Mouse (Mus musculus): Measurements from ENCODE around the gene Tmem131l. TPM values are rescaled to one million over a fixed set of nuclear protein-coding genes. Genes with fewer than 3 reads are reported as not detected.
"Not testable (repeated sequence)": the region's sequence is repeated elsewhere in the genome, so short reads cannot be mapped to it uniquely, and the experiment has no call there.

Gene Tmem131l
- total RNA-seq, 2 experiments from 2014 or later, result 59.8 to 60.5 TPM

DNA sequence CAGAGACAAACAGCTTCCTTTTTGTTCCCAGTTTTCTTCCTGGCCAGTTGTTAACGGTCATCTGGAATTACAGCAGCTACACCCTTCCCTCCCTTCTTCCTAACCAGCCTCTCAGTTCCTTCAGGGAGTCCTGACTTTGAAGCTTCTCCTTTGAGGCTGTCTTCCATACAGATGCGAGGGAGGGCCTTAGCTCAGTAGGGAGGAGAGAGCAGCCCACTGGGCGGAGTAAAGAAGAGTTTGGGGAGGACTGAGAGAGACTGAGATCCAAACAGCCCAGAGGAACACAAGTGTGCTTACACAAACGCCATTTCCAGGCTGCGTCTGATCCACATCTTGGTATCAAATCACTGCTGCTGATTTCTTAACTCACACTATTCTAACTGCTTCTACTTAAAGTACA is 101.1 kb downstream of the Tmem131l start:
- peak in 1 of 2 experiments; percentile 27 for DNase-seq (ENCODE audit: low spot score in 2 of 2)

DNA sequence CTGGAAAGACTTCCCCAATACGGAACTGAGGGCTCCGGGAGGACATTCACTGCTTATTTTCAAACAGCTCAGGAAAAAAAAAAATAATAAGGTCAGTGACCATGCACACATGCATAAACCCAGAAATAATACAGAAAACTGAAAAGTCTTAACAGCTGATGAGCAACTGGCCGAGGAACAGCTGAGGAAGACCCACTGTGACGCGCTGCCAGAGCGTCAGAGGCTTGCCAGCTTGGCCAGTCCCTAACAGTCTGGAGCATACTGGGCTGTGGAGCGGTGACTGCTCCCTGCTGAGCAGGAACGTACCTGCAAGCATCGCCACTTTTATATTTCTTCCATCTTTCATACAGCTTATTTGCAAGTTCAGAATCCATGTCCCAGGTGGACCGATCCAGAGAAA is 105.5 kb downstream of the Tmem131l start:
- peak in 1 of 2 experiments; percentile 37 for DNase-seq (ENCODE audit: low spot score in 2 of 2)

DNA sequence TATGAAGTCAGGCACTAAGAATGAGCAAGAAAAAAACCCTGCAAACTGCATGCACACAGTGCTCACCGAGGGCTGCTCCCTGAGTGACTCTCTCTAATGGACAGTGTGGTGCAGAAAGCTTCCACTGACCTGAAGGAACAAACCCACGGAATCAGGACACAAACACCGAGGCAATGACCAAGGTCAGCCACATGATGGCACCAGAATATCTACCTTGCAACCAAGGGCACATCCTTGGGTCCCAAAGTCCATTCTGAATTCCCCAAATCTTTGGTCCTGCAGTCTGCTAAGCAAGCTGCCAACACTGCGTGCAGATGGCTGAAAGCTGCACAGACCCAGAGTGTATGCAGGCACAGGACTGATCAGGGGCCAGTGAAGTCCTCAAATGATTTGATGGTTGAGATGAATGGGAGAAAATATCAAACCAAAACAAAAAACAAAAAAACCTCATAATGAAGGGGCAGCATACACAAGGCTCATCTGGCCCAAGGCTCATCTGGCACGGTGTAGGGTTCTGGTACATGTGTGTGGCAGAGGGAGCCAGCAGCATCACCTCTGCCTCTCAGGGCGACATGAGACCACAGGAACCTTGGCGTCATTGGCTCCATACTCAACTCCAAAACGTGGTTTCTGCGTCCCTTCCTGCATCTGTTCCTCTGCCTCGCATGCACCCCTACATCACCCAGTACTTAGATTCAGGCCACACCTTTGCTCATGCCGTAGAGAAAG is 124.0 kb downstream of the Tmem131l start:
- peak in 1 of 2 experiments; percentile 44 for DNase-seq (ENCODE audit: low spot score in 2 of 2)

DNA sequence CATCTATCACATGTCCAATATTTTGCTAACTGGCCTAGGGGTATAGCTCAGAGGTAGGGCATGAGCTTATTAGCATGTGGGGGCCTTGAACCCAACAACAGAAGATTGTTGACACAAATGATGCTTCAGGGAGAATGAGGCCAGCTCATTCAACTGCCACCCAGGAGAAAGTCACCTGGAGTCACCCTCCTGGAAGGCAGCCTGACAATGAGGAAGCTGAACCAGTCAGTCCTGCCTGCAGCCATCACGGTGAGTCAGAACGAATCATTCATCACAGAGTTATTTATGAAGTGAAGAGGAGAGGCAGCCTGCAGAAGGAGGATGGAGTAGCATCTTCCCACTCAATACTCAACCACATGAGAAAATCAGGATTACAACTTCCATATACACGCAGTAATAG is 124.9 kb downstream of the Tmem131l start:
- DNase-seq (ENCODE audit: low spot score in 2 of 2), result no peak

DNA sequence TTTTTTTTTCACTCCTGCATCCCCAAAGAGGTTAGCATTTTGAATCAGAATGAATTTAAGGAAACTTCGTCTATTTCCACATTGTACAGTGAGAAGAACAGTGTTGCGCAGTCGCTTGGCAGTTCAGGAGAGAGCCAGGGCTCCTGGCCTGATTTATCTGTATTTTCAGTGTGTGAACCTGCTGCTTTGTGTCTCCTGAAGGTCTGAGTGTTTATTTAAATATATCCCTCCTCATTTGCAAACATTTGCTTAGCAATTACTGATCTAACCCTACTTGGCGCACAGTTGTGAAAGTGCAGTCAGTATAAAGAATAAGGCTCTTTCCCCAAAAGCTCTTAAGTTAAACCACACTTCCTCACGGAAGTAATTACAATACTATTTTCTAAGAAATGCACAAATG is 129.3 kb downstream of the Tmem131l start:
- DNase-seq (ENCODE audit: low spot score in 2 of 2), result no peak

DNA sequence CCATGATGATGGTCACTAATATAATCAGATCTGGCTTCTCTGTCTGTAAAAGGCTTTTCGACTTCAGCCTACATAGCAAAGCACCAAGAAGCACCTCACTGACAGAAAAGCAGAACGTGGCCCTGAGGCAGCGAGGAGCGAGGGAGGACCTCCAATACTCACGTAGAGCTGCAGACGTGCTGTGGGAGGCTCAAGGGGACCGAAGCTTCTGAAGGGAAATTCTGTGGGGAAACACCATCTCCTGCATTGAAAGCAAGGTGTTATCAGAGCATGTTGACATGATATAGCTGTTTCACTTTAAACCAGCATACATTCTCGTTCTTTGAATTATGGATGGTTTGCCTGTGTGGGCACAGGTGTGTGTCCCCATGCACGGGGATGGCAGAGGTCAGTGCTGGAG is 133.8 kb downstream of the Tmem131l start:
- no peak for DNase-seq (ENCODE audit: low spot score in 2 of 2)

DNA sequence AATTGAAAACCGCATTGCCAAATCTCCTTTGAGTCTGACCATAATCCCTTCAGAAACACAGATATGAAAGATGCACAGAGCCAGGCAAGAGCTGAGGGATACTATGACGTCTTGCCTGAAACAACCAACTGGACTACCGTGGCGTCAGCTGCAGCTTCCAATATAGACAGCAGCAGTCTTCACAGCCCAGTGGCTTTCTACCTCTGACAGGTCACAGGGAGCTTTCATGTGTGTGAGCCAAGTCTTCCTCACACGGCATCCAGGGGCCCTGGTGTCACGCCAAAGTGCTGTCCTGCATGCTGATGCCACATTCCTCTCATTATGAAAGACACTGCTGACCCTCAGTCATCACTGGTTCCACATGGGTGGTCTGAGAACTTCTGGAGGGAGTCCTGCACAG is 134.8 kb downstream of the Tmem131l start:
- no peak for DNase-seq (ENCODE audit: low spot score in 2 of 2)

DNA sequence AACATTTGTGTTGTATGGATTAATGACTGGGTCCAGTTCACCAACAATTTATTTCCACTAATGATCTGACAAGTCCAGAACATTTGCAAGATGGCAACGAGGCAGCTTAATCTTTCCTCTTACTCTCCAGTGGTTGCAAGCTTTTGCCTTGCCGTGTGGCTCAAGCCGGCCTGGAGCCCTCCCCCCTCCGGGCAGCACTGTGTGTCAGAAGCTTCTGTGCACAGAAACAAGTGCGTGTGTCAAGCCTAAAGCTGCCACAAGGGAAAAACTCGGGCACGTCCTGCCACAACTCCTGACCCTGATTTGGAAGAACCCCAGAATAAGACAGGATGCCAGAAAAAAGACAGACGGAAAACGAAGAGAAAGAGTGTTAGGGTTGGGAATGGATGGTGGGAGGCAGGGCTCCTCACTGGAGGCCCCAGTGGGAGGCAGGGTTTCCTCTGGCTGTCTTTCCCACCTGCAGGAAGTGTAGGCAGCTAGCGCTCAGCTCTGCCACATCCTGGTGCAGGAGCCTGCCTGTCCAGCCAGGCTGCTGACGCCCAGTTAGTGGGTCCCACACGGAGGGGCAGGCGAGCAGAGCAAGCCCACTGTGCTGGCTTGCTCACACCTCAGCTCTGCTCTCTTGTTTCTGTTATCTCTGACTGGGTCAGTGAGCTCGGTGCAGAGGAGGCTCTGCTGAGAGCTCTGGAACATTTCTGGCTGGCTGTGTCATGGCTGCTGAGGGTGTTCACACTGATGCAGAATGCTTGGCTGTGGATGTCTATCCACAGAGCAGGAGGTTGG is 135.6 kb downstream of the Tmem131l start:
- DNase-seq (ENCODE audit: low spot score in 2 of 2), result no peak

DNA sequence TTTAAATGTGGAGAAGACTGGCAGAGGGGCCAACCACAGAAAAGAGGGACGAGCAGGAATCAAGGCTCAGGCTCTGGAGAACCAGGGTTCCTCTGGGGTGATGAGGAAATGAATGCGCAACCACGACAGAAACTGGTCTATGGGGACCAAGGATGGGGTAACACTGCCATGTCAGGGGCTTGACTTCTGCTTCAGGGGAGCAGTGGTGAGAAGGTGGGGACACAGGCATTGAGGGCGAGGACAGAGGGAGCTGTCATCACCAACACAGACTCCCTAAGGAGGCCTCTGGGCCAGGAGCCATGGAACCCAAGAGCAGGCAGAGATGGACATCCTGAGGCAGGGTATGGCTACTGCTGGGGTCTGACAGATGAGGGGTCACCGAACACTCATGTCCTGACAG is 137.0 kb downstream of the Tmem131l start:
- DNase-seq (ENCODE audit: low spot score in 2 of 2), result no peak

DNA sequence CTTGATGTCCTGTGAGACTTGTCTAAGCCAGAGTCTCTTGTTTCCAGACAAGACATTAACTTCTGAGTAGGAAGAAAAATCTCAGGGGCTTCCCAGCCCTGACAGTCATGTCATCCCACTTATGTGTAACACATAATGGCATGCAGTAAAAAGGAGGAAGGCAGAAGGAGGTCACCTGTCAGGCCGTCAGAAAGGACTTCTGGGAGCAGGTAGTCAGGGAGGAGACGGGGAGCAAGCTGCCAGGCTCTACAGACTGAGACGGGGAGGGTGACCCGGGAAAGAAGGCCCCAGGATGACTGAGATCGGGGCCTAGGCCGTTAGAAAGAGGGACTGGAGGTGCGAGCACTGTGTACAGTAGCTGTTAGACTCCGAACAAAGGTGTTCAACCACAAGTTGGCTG is 137.5 kb downstream of the Tmem131l start:
- no peak for DNase-seq (ENCODE audit: low spot score in 2 of 2)

DNA sequence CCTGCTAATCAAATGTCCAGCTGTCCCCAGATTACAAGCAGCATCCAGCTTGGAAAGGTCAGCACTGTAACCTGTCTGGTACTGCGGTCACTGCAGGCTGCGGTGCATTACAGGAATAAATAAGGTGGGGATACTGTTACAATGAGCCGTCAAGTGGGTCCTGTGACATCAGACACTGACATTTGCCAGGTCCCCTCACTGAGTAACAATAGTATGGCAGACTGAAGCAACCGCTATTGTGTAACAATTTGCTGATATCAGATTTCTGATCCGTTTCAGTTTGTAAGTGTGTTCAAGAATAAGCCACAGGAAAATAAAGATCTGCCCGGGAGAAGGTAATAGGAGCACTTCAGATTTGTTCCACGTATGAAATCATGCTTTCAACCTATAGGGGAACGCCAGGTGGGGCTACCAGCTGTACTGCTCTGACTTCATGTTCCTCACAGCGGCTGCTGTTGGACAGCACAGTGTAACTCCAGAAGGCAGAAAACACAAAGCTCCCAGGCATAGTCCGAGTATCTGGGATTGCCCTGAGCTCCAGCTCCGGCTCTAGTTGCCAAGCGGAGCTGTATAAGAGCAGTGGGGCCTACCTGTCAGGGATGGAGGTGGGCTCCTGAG is 139.1 kb downstream of the Tmem131l start:
- no peak for DNase-seq (ENCODE audit: low spot score in 2 of 2)

DNA sequence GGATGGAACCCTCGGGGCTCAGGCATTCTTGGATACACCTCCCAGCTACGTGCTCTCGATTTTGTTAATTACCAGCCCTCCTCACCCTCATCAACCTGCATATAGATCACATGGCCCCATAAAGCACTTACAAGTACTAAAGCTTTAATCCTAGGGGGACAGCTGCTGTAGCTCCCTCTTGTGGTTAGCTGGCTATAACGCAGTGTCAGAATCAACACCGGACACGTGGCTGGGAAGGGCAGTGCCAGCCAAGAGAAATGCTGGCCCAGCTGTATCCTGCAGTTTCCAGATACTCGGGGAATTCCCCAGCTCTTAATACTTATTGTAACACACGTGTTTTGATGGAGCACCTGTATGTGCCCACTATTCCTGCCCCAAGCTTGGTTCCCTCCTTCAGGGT is 140.4 kb downstream of the Tmem131l start:
- peak; percentile 44 to 60 for DNase-seq (ENCODE audit: low spot score in 2 of 2)

DNA sequence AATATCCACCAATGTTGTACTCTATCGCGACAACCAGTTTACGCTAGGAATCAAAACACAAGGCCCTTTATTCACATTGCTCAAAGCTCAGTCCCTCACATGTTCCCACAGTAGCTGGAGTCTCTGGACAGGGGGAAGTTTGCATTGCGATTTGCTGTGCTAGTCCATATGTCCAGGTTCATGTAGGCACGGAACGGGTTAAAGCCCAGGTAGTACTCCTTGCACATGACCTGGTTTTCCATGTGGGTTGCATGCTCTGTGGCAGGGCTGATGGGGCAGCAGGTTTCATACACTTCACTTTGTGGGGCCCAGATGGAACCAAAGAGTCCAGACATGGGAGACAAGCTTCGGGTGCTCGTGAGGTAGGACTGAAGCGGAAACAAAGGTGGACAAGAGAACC is 141.7 kb downstream of the Tmem131l start:
- DNase-seq (ENCODE audit: low spot score in 2 of 2), result no peak

DNA sequence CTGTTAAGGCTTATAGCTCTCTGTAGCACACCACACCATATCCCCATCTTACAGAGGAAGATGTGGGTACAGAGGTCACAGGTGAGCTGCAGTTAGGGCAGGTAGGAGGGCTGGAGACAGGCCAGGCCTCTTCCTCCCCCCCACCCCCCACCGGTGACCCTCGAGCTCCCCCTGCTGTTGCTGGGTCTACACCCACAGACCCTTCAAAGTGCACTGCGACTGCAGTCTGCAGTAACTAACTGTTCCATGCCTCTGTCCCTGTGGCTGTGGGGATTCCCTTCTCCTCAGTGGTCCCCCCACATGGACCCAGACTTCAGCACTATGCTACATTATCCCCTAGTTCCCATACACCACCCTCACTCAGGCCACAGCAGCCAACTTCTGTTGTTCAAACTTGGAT is 144.2 kb downstream of the Tmem131l start:
- DNase-seq (ENCODE audit: low spot score in 2 of 2), result no peak

DNA sequence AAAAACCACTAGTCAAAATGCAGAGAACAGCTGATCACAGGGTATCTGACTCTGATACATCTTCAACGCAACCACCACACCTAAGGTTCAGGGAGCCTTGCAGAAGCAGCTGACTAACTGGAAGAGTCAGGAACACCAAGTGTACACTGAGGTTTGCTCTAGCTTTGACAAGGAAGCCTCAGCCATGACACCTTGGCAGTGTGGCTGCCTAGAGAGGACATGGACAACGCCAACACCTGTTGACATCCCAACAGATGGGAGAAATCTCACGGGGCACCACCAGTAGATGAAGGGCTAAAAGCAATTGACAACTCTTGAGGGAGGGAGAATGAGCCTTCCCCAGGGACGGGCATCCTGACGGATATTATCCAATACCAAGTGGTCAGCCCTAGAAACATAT is 144.9 kb downstream of the Tmem131l start:
- DNase-seq (ENCODE audit: low spot score in 2 of 2), result no peak

DNA sequence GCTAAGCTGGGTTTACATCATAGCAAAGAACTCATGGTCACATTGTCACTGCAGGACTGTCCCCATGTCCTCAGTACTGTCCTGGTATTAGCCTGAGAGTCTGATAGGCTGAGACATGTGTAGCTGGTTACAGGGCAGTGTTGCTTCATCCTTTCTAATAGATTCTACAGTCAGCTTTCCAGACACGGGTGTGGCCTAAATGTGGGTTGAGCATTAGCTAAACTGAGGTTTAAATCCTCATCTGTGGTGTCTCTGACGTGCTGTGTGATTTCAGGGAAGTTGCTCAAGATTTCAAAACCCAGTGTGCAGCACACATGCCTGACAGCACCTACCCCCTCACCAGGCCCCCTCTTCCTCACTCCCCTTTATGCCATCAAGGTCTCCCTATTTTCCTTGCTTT is 154.8 kb downstream of the Tmem131l start:
- DNase-seq (ENCODE audit: low spot score in 2 of 2), result no peak

DNA sequence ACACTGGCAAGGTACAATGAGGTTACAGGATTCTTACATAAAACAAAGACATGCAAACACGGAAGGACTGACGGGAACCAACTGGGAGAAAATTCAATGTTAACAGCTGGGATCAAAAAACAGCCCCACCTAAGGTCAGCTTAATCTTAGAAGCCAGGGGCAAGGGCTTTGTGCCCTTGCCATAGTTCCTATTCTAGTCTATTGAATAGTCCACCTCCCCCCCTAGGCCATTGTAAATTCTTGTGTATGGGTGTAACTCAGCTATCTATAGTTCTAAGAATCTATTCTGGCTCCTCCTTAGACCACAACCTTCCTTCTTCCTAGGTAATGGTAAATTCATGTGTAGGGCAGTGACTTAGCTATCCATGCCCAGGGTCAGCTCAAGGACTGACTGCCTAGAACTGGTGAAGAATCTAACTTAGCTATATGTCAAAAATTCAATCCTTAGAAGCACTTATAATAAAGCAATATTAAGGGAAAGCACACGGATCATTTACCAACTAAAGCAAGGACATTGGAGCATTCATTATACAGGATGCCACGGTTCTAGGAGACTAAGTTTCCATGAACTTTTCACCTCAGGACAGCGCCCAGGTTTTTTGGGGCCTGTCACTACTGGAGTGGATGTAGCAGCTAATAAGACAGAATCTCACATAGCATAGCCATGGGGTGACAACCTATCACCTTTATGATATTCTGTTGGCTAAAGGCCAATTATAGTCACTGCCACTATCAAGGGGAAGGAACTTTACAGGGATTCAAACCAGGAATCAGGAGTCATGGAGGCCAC is 160.5 kb downstream of the Tmem131l start:
- not testable (repeated sequence) for DNase-seq (ENCODE audit: low spot score in 2 of 2)

DNA sequence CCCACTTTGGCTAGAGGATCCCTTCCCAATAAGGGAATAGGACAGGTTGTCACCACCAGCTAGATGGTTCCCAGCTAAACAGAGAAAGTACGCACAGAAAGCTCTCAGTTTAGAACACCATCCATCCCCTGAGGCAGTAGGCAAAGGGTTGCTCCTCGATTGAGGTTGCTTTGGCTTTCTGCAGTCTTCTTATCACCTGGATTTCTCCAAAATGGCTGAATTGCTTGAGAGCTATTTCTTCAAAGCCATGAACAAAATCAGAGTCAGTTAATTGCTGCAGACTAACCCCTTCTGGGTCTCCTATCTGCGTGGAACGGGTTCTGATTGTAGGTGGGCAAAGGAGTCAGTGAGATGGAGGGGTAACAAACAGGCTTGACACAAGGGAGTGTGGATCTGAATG is 161.2 kb downstream of the Tmem131l start:
- DNase-seq (ENCODE audit: low spot score in 2 of 2), result no peak

DNA sequence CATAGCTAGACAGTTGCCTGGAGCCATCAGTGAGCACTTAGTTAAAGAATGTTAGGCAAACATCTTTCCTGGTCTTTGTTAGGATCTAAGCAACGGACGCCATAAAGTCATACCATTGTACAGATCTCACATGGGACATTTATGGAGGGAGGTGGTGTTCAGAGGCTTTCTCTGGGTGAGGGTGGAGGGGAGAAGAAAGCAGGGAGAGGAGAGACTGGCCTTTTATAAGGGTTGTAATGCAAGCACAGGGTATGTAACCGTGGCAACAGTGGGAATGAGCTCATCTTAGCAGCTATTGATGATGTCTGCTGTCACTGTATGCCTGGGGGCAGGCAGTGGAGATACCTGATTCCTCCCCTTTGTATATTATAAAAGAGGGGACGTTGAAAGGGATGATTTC is 163.7 kb downstream of the Tmem131l start:
- no peak for DNase-seq (ENCODE audit: low spot score in 2 of 2)

DNA sequence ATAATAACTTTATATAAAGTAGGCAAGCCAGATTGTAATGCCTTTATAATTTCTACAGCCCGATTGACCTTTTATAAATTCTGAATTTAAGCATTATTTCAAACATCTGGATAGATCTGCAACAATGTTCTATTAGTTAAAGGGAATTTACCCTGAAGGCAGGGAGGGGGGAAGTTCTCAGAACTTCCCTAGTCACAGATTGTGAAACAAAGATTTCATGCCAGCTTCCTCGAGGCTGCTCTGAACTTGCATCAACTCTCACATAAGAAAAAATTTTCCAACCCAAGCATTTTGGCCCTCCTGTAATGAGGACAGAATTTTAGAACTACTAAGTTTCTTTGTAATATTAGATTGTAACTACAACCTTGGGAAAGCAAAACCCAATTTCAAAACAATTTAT is 164.9 kb downstream of the Tmem131l start:
- not testable (repeated sequence) for DNase-seq (ENCODE audit: low spot score in 2 of 2)

DNA sequence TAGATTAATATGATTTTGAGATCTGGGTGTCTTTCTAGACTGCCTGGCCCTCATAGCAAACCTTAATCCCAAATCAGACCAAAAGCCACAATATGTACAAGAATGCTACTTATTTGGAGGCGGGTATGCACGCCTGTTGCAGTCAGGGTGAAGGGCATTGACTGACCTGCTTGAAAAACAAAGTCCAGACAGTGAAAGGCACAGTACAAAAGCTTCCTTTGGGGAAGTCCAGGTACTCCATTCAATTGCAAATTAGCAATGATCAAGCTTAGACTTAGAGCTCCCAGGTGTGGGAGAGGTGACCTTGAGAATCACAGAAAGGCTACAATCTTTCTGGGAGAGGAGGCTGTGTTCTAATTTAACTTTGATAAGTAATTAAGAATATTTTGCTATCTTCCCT is 167.1 kb downstream of the Tmem131l start:
- not testable (repeated sequence) for DNase-seq (ENCODE audit: low spot score in 2 of 2)
